Mouse (Mus musculus): ENCODE measurements around the gene Rab38.

DNA sequence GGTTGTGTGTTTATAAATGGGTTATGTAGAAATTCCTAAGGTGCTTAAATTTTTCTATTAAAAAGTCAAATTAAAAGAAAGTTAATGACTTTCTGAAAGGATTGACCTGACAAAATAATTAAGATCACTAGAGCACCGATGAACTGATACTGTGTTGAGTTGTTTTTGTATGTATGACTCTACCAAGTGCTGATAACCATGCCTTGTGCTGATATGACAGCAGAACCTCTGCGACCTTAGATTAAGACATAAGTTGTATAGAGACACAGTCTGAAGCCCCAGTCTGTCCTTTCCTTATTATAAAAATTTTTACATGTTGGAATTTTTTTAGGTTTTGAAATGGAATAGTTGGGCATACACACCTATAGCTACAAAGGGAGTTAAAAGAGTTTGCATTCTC, 79.7 kb downstream of the Rab38 start:
- no peak for TF ChIP-seq CTCF (IDR thresholded peaks at IDR 0.05; ENCODE audit: low read depth)
- TF ChIP-seq EP300 (optimal IDR thresholded peaks at IDR 0.05): no peak

Measured in stomach, postnatal 0 days (tissue).